Mouse (Mus musculus): ENCODE data around the gene Mapk11. TPM values are rescaled to one million over a fixed set of nuclear protein-coding genes. Genes with fewer than 3 reads are reported as not detected.

Mapk11 gene
- polyA plus RNA-seq, 1 experiment from 2014 or later = 46.6 TPM

- H3K4me2 ChIP-seq (replicated peaks) = peak within 1 kb of the TSS; percentile 95
- peaks cover 42% of the 10 kb centered on the region for H3K4me1 ChIP-seq
- peak within 1 kb of the TSS; percentile 51; the same call in 1 of the 2 replicates for H3K27ac ChIP-seq
- peak within 1 kb of the TSS; percentile 74 for H3K4me3 ChIP-seq
- peaks cover 6% of the 10 kb centered on the region; the same call in 1 of the 2 replicates for H3K36me3 ChIP-seq
- whole genome bisulfite sequencing = under 1% methylated on average over 47 of the region's 47 CpGs
- ATAC-seq (ENCODE audit: low FRiP score, low read depth) = peak; percentile 78
- H3K9me3 ChIP-seq = no peaks in the 10 kb centered on the region
- no peaks in the 10 kb centered on the region for H3K27me3 ChIP-seq (replicated peaks)
- H3K9ac ChIP-seq = peak within 1 kb of the TSS; percentile 76
Measured at GRCm38 (mm10) chr15:89122649-89123366, 26.6 kb downstream of the Mapk11 start, which contains the start of gene Tubgcp6. Gene Tubgcp6, minus strand, starts transcription at chr15:89123112.

DNA sequence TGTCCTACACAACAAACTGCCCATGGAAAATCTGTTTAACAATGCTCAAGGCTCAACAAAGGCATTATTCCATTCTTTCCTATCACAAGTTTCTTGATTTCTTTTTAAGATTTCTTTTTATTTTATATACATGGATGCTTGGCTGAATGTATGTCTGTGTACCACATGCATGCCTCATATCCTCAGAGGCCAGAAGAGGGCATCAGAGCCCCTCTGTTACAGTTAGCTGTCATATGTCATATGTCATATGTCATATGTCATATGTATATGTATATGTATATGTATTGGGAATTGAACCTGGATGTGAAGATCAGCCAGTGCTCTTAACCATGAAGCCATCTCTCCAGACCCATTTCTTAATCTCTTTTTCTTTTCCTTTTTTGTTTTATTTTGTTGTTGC is 31.4 kb downstream of the Mapk11 start:
- Histone ChIP-seq H3K9ac (no peak overlapping the region), H3K4me1 (peaks cover 27% of the 10 kb centered on the region), H3K9me3 (no peaks in the 10 kb centered on the region), H3K4me2 (replicated peaks) (no peak overlapping the region), H3K27ac (no peak overlapping the region), H3K27me3 (replicated peaks) (no peaks in the 10 kb centered on the region), H3K36me3 (peaks cover 45% of the 10 kb centered on the region), H3K4me3 (no peak overlapping the region)
- ATAC-seq (ENCODE audit: low FRiP score, low read depth) = no peak

GRCm38 (mm10) chr15:89110147-89110546 is 39.3 kb downstream of the Mapk11 start:
- H3K9ac ChIP-seq = no peak overlapping the region
- WGBS = 87% methylated on average over 9 of the region's 9 CpGs
- H3K27me3 ChIP-seq (replicated peaks) = no peaks in the 10 kb centered on the region
- ATAC-seq (ENCODE audit: low FRiP score, low read depth) = no peak
- no peaks in the 10 kb centered on the region for H3K9me3 ChIP-seq
- no peak overlapping the region for H3K27ac ChIP-seq
- H3K4me3 ChIP-seq = no peak overlapping the region
- H3K4me2 ChIP-seq (replicated peaks) = no peak overlapping the region
- H3K36me3 ChIP-seq = peaks cover 91% of the 10 kb centered on the region
- H3K4me1 ChIP-seq = no peaks in the 10 kb centered on the region

- no peaks in the 10 kb centered on the region for H3K27me3 ChIP-seq (replicated peaks)
- H3K9me3 ChIP-seq = no peaks in the 10 kb centered on the region
- H3K27ac ChIP-seq = no peak overlapping the region
- no peak overlapping the region for H3K9ac ChIP-seq
- H3K36me3 ChIP-seq = peaks cover 98% of the 10 kb centered on the region
- ATAC-seq (ENCODE audit: low FRiP score, low read depth) = no peak
- 97% methylated on average over 1 of the region's 1 CpGs for WGBS
- H3K4me3 ChIP-seq = no peak overlapping the region
- H3K4me2 ChIP-seq (replicated peaks) = no peak overlapping the region
- no peaks in the 10 kb centered on the region for H3K4me1 ChIP-seq
Measured at GRCm38 (mm10) chr15:89106976-89107375, 42.5 kb downstream of the Mapk11 start.

- Histone ChIP-seq H3K27ac (no peak overlapping the region), H3K9me3 (no peaks in the 10 kb centered on the region), H3K9ac (no peak overlapping the region), H3K4me3 (no peak overlapping the region), H3K27me3 (replicated peaks) (no peaks in the 10 kb centered on the region), H3K4me2 (replicated peaks) (no peak overlapping the region), H3K36me3 (peaks cover 98% of the 10 kb centered on the region), H3K4me1 (no peaks in the 10 kb centered on the region)
- WGBS = 92% methylated on average over 13 of the region's 13 CpGs
- no peak for ATAC-seq (ENCODE audit: low FRiP score, low read depth)
Measured at GRCm38 (mm10) chr15:89106073-89106472, 43.4 kb downstream of the Mapk11 start.

DNA sequence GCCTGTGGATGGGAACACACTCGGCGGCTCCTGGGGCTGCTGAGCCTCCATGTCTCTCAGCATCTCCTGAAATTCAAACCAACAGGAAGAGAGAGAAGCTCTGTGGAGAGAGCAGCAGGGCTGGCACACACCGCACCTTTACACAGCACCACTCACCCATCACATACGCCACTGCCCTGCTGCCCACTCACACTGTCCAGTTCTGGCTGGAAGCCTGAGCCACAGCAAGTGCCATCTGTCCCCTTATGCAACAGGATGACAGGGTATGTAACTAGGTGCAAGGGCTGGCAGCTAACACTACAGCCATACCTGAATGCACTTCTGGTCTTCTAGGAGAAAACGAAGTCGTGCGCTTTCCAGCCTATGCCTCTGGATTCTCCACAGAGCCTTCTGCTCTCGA is 45.0 kb downstream of the Mapk11 start:
- Histone ChIP-seq H3K4me2 (replicated peaks) (no peak overlapping the region), H3K9me3 (no peaks in the 10 kb centered on the region), H3K27ac (no peak overlapping the region), H3K9ac (no peak overlapping the region), H3K4me1 (no peaks in the 10 kb centered on the region), H3K27me3 (replicated peaks) (no peaks in the 10 kb centered on the region), H3K4me3 (no peak overlapping the region), H3K36me3 (peaks cover 98% of the 10 kb centered on the region)
- WGBS = 94% methylated on average over 8 of the region's 8 CpGs
- no peak for ATAC-seq (ENCODE audit: low FRiP score, low read depth)

DNA sequence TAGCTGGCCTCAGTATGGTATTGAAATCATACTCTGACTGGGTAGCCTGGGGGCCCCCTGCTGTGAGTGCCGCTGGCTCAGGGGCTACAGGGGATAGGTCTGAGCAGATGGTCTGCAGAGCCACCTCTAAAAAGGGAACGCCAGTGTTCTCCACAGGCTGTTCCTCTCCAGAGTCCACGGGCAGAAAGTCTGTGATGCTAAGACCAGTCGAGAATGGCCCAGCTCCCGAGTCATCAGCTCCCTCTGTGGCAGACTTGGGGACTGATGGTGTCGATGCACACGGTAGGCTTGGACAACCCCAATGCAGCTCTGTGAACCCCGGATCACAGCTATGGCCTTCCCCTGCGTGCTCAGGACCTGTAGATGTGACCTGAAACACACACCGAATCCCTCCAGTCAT is 45.5 kb downstream of the Mapk11 start:
- no peak overlapping the region for H3K4me2 ChIP-seq (replicated peaks)
- H3K36me3 ChIP-seq = peaks cover 98% of the 10 kb centered on the region
- no peaks in the 10 kb centered on the region for H3K9me3 ChIP-seq
- no peak overlapping the region for H3K9ac ChIP-seq
- no peak overlapping the region for H3K4me3 ChIP-seq
- no peaks in the 10 kb centered on the region for H3K4me1 ChIP-seq
- WGBS = 89% methylated on average over 10 of the region's 10 CpGs
- no peak for ATAC-seq (ENCODE audit: low FRiP score, low read depth)
- no peaks in the 10 kb centered on the region for H3K27me3 ChIP-seq (replicated peaks)
- no peak overlapping the region for H3K27ac ChIP-seq

DNA sequence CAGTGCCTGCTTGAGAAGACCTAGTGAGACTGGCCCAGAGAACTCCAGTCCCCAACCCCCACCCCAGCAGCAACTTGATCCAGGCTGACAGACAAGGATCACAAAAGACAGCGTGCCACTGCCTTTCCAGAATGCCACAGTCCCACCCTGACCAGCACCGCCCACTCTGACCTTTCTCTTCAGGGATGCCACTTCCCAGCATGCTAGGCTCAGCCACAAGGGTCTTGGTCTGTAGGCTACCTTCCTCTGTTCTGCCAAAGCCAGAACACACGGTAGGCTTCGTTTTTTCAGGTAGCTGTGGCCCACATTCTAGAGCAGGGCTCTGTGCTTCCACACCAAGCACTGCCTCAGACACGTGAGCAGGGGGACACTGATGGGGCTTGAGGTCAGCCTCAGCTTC is 46.8 kb downstream of the Mapk11 start:
- Histone ChIP-seq H3K9ac (no peak overlapping the region), H3K4me2 (replicated peaks) (no peak overlapping the region), H3K9me3 (no peaks in the 10 kb centered on the region), H3K36me3 (peaks cover 97% of the 10 kb centered on the region), H3K27ac (no peak overlapping the region), H3K4me1 (no peaks in the 10 kb centered on the region), H3K27me3 (replicated peaks) (no peaks in the 10 kb centered on the region), H3K4me3 (no peak overlapping the region)
- 78% methylated on average over 5 of the region's 5 CpGs for WGBS
- ATAC-seq (ENCODE audit: low FRiP score, low read depth) = no peak

DNA sequence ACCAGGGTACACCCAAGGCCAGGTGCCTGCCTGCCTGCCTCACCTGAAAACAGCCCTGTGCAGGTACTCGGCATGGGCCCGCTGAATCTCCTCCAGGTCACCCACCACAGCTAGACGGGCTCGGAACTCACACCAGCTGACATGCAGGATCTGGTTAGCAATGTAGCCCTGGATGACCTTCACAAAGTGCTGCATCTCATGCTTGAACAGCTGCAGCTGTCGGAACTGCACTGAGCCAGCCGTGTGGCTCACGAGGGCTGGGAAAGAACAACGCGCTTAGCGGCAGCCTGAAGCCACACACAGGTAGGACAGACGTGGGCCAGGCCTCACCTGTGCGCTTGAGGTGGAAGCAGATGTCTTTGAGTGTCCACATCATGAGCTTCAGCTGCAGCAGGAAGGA is 48.6 kb downstream of the Mapk11 start:
- H3K4me1 ChIP-seq = no peaks in the 10 kb centered on the region
- H3K4me3 ChIP-seq = no peak overlapping the region
- H3K27me3 ChIP-seq (replicated peaks) = no peaks in the 10 kb centered on the region
- H3K27ac ChIP-seq = no peak overlapping the region
- H3K9ac ChIP-seq = no peak overlapping the region
- no peak overlapping the region for H3K4me2 ChIP-seq (replicated peaks)
- peaks cover 97% of the 10 kb centered on the region for H3K36me3 ChIP-seq
- WGBS = 95% methylated on average over 12 of the region's 12 CpGs
- no peaks in the 10 kb centered on the region for H3K9me3 ChIP-seq
- no peak for ATAC-seq (ENCODE audit: low FRiP score, low read depth)

DNA sequence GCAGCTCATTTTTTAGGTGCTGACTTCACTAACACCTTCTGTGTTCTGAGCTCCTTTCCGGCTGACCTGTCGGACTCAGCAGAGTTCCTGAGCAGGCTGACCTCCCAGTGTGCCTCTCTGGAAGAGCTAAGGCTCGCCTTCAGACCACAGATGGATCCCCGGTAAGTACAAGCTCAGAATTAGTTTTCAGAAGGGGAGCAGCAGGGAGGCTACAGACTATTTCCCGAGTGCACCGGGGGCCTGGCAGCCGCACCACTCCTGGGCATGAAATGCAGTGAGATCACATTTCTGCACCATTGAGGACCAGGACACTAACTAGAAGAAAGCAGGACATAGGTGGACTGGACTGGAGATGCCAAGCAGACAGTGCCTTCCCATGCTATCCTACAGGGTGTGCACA is 50.8 kb downstream of the Mapk11 start:
- H3K27me3 ChIP-seq (replicated peaks) = no peaks in the 10 kb centered on the region
- 92% methylated on average over 7 of the region's 7 CpGs for WGBS
- ATAC-seq (ENCODE audit: low FRiP score, low read depth) = no peak

DNA sequence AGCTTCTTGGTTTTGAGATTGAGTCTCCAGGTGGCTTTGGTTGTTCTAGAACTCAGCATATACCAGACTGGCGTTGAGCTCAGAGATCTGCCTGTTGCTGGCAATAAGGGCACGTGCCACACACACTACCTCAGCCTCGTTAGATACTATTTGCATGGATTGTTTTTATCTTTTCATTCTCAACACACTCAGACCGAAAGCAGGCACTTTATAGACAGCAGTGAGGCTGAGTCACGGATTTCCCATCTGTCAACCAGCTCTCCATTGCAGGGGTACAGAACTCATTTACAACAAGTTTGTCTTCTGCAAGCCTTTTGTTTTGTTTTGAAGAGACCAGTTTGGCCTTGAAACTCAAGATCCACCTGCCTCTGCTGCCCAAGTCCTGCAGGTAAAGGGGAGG is 52.0 kb downstream of the Mapk11 start:
- Histone ChIP-seq H3K4me2 (replicated peaks) (no peak overlapping the region), H3K4me3 (no peak overlapping the region), H3K36me3 (peaks cover 99% of the 10 kb centered on the region), H3K9me3 (no peaks in the 10 kb centered on the region), H3K4me1 (no peaks in the 10 kb centered on the region), H3K9ac (no peak overlapping the region), H3K27ac (no peak overlapping the region), H3K27me3 (replicated peaks) (no peaks in the 10 kb centered on the region)
- ATAC-seq (ENCODE audit: low FRiP score, low read depth) = no peak
- WGBS = 94% methylated on average over 5 of the region's 5 CpGs

More for the DNA sequence above, 50.8 kb downstream of the Mapk11 start:
- H3K27ac ChIP-seq = no peak overlapping the region
- no peak overlapping the region for H3K4me2 ChIP-seq (replicated peaks)
- peaks cover 97% of the 10 kb centered on the region for H3K36me3 ChIP-seq
- H3K4me1 ChIP-seq = no peaks in the 10 kb centered on the region
- no peak overlapping the region for H3K9ac ChIP-seq
- H3K4me3 ChIP-seq = no peak overlapping the region
- no peaks in the 10 kb centered on the region for H3K9me3 ChIP-seq

Data from neural tube, embryonic 12.5 days (tissue).